Mouse (Mus musculus) A20 (cell line): ENCODE measurements around the gene 2010111I01Rik.
"Not testable (repeated sequence)": the region's sequence is repeated elsewhere in the genome, so short reads cannot be mapped to it uniquely, and the experiment has no call there.

Experiments used
- DNase-seq: peaks from one replicate; pipeline ENCODE4 v3.0.0-alpha.2; 2011; ENCODE audit warnings: low read depth, low spot score

Gene 2010111I01Rik

DNA sequence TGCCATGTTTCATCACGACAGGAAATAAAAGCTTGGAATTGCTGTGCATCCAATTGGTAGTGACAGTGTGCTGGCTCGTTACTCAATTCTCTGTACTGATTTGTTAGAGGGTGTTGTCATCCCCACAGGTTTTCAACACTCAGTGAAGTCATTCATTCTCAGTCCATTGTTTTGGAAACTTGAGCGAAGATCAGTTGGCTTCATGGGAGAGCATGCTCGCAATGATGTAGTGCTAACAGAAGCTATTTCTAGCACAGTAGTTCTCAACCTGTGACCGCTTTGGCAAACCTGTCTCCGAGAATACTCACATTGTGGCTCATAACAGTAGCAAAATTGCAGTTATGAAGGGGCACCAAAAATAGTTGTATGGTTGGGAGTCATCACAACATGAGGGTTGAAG, 8.7 kb upstream of the 2010111I01Rik start:
- DNase-seq = no peak

DNA sequence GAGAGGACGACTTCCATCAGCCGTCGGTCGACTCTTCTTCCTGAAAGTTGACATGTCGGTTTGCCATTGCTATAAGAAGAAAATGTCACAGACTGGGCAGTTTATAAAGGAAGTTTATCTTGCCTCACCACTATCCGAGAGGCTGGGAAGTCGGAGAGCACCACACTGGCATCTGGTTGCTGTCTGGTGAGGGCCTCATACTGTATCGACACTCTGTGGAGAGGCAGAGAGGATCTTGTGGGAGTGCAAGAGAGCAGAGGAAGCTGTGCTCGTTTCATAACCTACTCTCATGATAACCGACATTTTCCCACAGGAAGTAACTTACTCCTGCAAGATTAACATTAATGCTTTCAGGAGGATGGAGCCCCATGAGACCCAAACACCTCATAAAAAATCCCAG, 7.9 kb upstream of the 2010111I01Rik start:
- no peak for DNase-seq

DNA sequence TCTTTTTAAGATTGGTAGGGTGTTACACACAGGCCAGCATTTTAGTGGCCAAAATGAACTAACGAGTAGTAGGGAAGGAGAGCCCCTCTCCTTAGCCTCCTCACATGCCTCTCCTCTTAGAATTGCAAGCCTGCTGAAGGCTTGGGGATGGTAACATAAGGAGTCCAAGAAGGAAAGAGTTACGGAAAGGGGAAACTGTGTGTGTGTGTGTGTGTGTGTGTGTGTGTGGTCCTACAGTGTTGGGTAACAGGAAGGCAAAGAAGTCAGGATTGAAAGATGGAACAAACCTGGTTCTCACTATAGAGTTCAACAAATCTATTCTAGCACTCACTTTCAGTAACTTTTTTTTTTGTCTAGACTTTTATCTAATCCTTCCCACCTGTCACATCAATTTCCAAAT, 1.3 kb upstream of the 2010111I01Rik start:
- DNase-seq = no peak

DNA sequence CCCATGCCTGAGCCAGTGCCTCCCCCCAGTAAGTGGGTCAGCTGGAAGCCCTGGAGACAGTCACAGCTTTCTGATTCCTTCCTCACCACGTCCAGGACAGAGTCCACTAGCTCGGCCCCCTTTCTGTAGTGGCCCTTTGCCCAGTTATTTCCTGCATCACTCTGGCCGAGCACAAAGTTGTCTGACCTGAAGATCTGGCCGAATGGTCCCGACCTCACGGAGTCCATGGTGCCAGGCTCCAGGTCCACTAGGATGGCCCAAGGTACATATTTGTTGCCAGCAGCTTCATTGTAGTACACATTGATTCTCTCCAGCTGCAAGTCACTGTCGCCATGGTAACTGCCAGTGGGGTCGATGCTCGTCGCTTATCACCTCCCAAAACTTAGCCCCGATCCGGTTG, 3.5 kb downstream of the 2010111I01Rik start:
- DNase-seq = no peak

DNA sequence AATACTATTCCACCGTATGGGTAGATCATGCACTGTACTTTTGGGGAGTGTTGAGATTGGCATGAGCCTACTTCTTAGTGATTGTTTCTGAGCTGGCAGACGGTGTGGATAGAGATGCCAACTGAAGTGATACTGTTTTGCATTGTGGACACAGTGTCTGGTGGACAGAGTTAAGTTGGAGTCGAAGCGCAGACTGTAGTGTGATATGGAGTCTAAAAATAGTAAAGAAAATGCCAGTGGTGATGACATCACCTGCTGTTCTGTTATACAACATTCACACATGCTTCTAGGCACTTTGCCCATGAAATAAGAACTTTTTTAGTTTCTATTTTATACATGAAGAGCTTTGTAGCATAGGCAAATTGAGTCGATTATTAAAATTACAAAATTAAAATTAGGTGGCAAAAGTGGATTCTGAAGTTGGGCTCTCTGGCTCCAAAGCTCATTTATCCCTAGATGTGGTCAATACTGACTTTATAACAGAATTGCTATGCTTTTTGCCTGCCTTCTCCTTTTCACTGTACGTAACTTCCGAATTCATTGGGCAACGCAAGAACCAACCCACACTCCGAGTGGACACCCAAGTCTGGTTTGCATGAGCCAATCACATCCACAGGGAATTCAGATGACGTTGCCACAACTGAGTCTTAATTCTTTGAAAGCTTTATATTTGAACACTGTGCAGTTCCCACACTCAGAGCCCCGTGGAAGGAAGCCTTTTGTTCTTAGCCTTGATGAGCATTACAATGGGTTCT, 6.0 kb downstream of the 2010111I01Rik start:
- no peak for DNase-seq

DNA sequence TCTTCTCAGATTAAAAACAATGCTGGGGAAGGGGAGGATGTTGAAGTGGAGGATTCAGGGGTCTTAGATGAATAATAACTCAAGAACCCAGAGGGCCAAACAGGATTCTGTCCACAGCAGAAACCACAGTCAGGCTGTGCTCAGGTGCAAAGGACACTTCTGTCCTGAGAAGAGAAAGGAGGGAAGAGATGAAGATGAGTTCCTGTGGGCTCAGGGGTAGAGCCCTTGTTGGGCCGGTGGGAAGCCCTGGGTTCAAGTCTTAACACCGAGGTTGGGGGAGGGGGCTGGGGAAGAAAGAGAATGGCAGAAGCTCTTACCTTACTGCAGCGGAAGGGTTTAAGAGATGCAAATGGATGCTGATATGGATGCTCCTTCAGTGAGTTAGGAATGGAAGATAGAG, 7.7 kb downstream of the 2010111I01Rik start:
- no peak for DNase-seq

DNA sequence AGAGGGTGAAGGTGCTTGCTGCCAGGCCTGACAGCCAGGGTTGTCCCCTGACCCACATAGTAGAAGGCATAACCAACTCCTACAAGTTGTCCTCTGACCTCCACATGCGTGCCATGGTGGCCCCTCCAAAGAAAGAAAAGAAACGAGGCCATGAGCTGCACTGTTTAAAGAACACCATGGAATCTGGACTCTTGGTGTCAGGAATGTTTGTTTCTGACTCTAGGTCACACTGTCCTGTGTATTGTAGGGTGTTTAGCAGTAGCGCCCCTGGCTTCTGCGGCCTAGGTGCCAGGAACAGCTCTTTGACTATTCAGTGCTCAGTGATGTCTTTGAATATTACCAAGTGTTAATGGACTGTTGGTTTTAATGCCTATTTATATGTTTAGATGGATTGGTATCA, 8.4 kb downstream of the 2010111I01Rik start:
- no peak for DNase-seq

DNA sequence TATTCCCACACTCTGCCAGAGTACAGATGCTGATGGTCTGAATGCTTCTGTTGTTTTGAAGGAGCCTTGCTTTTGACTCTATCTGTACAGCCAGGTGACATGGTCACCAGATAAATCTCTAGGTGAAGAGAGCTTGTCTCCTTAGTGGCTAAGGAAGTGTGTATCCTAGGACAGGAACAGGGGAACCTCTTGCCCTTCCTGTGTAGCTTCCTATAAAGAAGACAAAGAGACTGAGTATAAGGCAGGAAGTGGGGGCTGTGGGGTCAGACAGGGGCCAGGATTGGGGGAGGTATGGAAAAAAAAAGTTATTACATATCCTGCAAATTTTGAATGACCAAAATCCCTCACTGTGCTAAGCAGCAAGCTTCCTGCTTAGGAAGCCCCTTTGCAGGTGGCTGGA, 13.4 kb downstream of the 2010111I01Rik start:
- no peak for DNase-seq

DNA sequence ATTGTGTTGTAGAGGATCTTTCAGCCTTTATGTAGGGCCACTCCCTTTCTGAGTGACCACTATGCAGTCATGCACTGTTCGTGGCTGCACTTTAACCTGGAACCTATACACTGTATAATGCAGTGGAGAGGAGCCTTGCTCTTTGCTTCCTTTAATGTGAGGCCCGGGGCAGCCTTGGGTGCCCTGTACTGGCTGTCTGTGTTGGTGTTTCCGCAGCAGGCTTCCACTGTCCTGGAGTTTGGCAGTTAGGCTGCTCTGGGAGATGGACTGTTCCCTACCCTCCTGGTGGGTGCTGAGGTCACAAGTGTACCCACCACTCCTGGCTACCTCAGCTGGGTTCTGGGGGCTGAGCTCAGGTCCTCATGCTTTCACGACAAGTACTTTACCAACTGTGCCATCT, 14.1 kb downstream of the 2010111I01Rik start:
- no peak for DNase-seq

DNA sequence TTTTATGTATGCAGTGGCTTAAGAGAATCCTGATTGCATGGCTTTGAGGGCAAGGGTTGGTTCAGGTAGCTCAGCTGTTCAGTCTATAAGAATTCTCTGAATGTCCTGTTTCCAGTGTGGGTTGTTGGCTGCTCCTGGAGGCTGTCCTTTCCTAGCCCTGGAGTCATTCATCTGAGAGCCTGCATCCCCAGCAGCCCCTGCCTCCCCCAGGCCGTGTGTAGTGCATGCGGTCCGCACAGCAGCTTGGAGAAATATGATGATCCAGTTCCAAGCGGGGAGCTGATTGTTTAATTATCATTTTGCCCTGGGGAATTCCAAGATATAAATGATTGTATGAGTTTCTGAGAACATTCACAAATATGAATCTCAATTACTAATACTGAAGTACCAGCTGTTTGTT, 14.5 kb downstream of the 2010111I01Rik start:
- DNase-seq = no peak

DNA sequence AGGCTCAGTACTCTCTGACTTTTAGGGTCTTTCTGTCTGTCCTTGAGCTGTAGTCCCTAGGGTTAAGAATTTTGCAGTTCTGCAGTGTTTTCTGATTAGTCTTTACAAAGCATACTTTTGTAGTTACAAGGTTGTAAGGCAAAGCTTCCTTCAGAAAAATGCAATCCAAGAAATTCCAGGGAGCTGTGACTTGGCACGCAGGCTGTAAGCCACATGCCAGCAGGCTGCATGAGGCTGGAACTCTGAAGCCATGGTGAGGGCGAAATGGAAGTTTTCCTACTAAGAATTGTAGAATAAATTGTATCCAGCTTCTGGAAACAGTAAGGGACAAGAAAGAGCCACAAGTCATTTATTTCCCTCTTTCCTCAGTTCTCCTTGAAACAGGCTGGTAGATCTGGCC, 15.4 kb downstream of the 2010111I01Rik start:
- DNase-seq = no peak

DNA sequence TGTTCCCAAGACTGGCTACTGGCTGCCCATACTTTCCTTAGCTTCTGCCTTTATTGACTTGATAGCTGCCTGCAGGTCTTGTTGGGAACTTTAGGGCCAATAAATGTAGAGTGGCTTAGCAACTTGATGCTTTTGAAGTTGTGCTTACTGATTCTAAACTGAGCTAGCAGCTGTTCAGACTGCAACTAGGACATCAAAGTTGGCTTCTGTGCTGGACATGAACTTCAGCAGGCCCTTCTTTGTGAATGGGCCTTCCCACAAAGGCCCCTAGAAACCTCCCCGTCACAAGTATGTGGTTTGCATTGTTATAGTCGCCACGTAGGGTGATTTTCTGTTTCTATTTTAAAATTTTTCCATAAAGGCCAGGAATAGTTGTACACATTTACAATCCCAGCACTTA, 19.8 kb downstream of the 2010111I01Rik start:
- DNase-seq = no peak

DNA sequence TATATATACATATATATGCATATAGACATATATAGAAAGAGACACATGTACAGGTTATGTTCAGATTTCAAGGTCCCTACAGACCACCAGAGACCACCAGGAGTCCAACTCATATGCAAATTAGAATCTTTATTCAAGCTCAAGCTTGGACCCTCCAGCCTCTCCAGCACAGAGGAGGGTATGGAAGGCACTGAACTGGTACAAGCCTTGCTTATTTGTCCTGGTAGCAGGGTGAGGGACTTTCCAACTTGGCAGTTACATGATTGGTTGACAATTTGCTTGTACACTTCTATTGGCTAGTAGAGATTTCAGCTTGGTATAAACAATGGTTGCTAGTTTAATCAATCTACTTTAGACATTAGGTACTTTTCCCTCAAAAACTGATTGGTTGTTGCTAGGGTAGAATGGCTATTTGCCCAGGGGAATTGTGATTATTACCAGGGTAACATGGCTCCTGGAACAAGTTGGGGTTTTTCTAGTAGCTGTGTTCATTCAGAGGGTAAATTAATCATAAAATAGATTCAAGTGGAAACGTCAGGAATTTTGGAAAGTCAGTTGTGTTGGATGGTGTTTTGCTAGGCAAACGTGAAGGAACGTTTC, 25.3 kb downstream of the 2010111I01Rik start:
- peak; percentile 15 for DNase-seq

DNA sequence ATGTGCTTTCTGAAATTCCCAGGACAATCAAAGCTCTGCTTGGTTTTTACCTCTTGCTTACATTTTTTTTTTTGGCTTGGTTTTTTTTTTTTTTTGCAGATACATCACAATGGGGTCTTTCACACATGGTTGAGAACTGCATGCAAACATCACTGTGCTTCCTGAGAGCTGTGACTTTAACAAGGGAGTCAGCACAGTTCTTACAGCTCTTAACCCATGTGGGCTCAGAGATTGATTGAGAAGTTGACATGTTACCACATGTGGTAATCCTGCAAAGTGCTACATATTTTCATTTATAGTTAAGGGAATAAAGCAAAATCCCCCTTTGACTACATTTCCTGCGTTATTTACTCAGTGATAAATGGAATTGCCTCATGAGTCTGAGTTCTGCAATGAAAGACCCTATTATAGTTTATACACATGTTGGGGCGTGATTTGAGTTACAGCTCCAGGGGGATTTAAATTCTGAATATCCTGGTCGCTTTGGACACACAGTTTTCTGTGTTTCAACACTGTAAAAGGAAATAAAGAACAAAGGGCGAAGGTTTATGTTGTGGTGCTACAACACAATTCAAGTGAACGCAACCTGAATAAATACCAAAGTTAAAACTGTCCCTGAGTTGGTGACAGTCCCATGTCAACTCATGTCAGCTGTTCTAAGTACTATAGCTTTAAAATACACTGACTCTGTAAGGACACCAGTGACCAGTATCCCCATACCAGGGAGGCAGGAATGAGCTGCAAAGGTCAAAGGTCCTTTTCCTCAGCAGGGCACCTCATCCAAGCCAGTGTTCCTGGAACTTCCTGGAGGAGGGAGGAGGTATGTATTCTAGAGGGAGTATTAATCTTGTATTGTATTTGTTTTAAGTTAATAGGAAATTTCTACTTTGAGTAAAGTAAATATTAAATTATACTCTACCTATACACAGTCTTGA, 29.1 kb downstream of the 2010111I01Rik start:
- no peak for DNase-seq

DNA sequence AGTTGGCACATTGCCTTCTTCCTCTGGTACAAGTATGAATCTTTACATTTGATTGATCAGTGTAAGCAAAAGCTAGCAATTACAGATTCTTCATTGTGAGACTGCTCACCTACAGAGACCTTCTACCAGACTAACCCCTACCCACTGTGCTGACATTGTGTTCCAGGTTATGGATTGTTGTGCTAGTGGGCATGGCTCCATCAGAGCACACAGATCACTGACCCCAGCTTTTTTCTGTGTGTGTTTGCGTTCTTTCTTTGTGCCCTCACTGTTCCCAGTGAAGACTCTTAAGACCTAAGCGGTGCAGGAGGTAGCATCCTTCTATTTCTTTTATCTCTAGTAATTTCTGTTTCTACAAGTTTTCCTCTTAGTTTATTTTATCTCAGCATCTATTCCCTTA, 32.1 kb downstream of the 2010111I01Rik start:
- DNase-seq = no peak

DNA sequence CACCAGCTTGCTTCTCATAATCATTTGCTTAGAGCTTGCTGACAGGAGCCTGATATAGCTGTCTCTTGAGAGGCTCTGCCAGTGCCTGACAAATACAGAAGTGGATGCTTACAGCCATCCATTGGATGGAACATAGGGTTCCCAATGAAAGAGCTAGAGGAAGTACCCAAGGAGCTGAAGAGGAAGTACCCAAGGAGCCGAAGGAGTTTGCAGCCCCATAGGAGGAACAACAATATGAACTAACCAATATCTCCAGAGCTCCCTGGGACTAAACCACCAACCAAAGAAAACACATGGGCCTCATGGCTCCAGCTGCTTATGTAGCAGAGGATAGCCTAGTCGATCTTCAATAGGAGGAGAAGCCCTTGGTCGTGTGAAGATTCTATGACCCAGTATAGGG, 42.8 kb downstream of the 2010111I01Rik start:
- not testable (repeated sequence) for DNase-seq

DNA sequence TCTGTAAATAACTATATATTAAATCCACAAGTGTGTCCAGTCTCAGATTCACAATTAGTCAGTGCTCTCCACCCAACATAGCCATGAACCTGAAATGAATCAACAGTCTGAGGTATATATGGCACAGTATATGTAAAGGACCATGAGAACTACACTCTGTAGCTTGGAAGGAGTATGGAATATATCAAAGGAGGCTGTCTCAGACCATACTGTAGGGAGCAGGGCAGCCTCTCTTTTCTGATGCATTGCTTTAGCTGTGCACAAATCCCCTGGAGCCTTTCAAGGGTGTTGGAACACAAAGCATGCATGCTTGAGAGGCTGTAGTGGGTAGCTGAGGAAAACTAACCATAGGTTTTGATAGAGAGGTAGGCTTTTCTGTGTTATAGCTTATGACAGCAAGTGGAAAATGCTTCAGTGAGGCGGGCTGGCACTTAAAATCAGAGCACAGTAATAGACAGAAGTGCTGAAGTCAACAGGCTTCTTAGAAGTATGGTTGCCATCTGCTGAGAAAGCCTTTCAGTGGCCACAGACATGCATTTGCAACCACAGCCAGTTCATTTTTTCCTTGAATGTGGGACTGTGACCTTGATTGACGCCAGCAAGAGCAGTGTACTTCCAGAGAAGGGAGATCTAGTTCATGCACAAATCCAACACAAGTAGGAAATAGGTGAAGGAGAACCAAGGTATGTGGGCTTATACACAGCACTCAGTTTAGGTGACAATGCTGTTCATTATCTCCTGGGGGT, 45.8 kb downstream of the 2010111I01Rik start:
- no peak for DNase-seq

DNA sequence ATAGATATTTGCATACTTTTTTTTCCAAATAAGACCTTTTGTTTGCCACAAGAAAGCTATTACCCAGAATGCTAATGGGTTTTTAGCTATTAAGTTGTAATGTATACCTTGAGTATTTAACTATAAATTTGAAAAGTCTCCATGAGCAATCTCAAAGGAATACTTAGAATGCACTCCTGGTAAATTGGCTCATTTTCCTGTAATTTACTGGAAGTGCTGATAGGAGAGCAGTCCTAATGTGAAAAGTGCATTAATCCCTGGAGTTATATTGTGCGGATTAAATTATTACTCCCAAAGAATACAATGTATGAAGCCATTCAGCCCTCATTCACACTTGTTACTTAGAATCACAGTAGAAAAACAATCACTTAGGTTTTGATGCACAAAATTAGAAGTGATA, 49.7 kb downstream of the 2010111I01Rik start:
- no peak for DNase-seq

DNA sequence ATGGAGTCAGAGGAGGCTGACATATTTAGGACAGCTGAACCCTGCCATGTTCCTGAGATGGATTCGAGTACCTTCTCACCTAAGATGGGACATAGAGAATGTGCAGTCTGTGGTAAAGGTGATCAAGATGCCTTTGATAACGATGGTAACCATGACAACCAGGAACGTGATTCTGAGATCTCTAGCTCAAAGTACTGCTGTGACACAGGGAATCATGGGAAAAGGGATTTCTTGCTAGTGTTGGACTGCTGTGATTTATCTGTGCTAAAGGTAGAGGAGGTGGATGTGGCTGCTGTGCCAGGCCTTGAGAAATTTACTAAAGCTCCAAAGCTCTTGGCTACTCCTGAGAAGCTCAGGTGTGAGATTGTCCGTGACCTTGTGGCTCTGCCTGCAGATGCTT, 50.7 kb downstream of the 2010111I01Rik start:
- DNase-seq = no peak

DNA sequence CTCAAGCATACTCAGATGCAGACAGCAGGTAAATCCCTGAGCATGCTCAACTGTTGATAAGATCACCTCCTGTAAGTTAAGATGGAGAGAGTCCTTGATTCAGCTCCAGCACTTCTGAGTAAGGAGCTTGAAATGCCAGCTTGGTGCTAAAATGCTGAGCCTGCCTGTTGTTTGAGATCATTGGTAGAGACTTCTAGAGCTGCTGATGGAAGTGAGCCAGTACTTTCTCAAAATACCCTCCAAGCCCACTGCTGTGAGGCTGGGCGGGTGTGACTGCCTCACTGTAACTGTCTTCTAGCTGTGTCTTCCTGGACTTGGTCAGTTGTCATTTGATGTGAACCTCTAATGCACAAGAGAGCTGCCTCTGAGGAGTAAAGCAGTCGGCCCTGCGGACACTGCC, 51.4 kb downstream of the 2010111I01Rik start:
- DNase-seq = no peak
